Mouse (Mus musculus): ENCODE results near the gene Dennd5b. TPM values are rescaled to one million over a fixed set of nuclear protein-coding genes. Genes with fewer than 3 reads are reported as not detected.
"Not testable (repeated sequence)": the region's sequence is repeated elsewhere in the genome, so short reads cannot be mapped to it uniquely, and the experiment has no call there.

The Dennd5b gene
- polyA plus RNA-seq, 1 experiment = 3.6 TPM

DNA sequence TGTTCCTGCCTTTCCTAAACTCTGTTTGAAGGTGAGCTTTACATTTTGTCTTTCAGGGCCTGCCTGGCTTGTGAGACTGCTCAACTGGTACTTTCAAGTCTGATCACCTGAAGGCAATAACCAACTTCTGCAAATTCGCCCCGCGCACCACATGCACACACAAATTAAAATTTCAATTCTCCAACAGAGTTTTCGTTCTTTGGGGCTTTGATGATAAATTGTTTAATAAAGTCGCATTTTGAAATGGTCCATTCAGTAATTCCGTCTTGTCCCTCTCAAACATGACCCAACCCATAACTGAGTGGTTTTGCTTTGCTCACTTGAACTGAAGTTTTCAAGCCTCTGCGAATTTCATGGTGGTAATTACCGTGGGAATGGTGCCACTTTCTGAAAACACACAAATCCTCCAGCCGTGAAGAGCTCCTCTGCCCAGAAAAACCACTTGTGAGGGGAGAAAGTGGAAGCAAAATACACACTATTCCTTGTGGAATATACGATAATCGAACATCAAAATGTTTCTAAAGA, 154.5 kb downstream of the Dennd5b start:
- DNase-seq (ENCODE audit: low read depth) = no peak

DNA sequence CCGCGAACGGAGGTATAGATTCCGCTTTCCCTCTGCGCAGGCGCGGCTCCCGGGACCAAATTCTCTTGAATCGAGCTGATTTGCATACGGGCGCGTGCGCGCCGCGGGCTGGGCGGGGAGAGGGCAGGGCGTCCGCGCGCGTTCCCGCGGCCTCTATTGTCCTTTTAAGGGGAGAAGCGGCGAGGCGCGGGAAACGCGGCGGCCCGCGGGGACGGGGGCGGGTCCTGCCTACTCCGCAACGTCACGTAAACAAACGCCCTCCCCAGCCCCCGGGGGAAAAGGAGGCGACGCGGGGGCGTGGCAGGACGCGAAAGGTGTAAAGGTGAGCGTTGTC, 155.1 kb downstream of the Dennd5b start, which contains the start of gene Sinhcaf:
Sinhcaf (minus strand) TSS at position 59 of the 334 bp plus-strand sequence.
- DNase-seq (ENCODE audit: low read depth) = peak; percentile 77

DNA sequence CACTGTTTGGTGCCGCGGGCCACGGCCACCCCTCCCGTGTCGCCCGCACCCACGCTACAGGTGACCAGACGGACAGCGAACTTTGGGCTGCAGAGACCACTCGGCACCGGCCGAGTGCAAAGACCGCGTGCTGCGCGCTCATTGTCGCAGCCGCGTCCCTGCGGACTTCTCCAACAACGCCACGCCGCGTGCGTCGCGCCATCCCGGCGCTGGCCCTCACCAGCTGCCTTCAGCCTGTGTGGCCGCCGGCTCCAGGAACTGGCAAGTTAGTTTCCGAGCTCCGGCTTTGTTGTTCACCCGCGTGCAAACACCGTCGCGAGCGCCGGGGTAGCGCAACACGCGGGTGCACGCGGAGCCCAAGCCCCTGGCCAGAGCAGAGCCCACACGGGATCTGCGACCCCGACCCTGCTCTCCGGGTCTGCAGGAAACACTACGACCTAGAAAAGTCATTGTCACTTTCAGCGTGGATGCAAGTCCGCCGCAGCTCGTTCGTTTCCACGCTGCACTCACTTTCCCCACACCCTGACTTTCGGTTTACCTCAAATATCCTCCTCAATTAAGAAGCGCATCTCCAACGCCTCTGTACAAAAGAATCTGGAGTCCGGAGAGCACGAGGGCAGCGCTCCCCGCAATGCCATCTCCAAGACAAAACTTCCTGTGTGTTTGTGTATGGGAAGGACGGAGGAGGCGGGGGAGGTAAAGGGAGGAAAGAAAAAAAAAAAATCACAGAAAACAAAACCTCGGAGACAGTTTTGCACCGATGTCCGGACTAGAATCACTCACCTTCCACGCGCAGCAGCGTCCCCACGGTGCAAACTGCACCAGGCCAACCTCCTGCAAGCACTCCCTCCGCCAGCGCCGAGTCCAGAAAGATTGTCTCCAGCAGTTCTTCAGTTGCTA, 155.7 kb downstream of the Dennd5b start:
- no peak for DNase-seq (ENCODE audit: low read depth)

DNA sequence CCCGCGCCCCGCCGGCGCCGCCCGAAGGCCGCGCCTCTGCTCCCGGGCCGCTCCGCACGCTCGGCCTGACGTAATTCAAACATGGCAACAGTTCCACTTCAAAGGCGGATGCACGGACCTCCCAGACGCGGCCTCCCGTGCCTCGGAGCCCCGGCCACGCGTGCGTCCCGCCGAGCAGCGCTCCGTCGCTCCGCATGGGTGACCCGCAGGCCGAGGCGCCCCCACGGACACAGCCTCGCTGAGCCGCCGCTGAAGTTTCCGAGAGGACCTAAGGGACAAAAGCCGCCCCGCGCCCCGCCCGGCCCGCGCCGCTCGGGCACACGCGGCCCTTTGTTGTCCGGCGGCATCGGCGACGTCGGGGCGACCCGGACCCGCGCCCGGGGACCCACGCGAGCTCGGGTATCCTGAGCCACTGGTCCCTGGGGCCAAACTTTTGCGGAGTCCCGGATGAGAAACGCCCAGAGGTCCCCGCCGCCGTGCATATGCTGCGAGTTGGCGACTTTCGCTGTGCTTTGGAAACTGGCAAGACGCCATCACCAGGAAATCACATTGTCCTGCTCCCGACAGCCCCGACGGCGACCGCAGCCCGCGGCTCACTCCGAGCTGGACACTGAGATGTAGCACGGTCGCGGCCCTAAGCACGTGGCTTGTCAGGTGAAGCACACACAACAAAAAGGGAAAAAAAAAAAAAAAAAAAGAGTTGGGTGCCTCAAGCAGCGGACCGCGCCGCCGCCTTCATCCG, 156.5 kb downstream of the Dennd5b start:
- no peak for DNase-seq (ENCODE audit: low read depth)

DNA sequence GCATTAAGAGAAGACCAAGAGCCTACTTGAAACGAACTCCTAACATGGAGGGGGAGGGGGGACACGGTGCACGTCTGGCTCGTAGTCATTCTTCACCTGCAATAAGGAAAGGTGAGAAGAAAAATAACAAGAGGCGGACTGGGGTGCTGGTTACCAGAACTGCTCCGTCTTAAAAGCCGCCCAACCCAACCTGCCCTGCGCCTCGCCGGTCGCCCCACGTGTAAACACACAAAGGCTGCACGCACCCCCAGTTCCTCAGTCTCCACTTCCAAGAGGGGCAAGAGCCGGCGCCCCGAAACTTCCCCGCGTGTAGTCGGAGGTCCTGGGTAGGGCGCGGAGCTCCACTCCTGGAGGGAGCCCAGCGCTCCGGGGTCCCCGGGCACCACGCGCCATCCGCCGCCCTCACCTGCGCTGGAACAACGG, 157.1 kb downstream of the Dennd5b start:
- no peak for DNase-seq (ENCODE audit: low read depth)

DNA sequence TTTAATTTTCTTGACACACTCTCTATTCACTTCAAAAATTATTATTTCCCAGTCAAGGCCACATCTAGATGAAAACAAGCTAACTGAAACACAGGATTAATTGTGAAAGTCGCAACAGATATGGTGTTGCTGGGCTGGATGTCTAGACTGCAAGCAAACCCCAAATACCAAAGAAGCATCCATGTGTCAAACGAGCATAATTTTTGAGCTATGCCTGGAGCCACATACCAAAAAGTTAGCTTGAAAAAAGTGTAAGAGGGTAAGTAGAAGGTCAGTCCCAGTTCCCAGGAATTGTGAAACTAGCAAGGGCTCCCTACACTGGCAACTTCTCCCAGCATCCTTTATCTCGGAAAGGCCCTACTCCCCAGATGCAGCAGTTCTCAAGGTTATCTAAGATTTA, 157.8 kb downstream of the Dennd5b start:
- DNase-seq (ENCODE audit: low read depth) = no peak

DNA sequence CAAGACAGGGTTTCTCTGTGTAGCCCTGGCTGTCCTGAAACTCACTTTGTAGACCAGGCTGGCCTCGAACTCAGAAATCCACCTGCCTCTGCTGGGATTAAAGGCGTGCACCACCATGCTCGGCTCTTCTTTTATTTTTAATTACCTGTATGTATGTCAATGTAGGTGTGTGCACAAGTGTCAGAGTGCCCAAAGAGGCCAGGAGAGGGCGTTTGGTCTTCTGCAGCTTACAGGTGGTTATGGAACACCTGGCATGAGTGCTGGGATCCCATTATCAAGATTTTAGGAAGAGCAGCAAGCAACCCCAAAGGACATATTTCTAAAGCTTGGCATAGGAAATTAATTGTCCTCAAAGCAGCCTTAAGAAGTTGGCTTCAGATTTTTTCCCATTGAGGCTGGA, 159.1 kb downstream of the Dennd5b start:
- peak; percentile 30 for DNase-seq (ENCODE audit: low read depth)

DNA sequence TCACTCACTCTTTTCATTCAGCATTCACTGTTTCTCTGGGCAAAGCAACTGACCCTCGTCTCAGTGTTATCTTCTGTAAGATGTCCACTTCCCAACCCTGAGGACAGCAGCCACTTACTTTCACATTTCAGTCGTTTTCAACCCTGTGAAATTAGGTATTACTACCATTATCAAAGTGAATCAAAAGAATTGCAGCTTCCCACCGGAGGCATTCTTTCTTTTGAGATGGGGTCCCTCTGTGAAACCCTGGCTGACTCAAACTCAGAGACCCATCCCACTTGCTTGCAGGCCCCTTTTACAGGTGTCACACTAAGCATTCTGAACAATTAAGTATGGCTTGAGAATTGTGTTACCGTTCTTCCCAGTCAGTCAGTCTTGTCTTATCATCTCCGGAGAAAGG, 159.6 kb downstream of the Dennd5b start:
- DNase-seq (ENCODE audit: low read depth) = no peak

DNA sequence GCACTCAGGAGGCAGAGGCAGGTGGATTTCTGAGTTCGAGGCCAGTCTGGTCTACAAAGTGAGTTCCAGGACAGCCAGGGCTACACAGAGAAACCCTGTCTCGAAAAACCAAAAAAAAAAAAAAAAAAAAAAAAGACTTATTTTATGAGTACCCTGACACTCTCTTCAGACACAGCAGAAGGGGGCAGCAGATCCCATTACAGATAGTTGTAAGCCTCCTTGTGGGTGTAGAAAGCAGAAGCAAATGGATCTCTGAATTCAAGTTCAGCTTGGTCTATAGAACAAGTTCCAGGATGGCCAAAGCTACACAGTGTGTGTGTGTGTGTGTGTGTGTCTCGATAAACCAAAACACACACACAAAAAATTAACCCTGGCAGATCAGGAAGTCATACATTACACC, 161.1 kb downstream of the Dennd5b start:
- not testable (repeated sequence) for DNase-seq (ENCODE audit: low read depth)

Other genes with a start within 250 kb of the Dennd5b start
- gene Caprin2, start 205.4 kb downstream of the Dennd5b start, polyA plus RNA-seq (2012; rRNA removed) = 12.7 and 15.8 TPM in 2 replicates
- gene Sinhcaf, start 155.2 kb downstream of the Dennd5b start, polyA plus RNA-seq (2012; rRNA removed) = 3.6 and 5.3 TPM in 2 replicates
- not detected in 2 replicates for gene Gm10203, start 28.5 kb upstream of the Dennd5b start, polyA plus RNA-seq (2012; rRNA removed)
- 16.8 and 16.9 TPM in 2 replicates for gene Etfbkmt, start 38.2 kb upstream of the Dennd5b start, polyA plus RNA-seq (2012; rRNA removed)
- 10.0 and 10.7 TPM in 2 replicates for gene Amn1, start 87.0 kb upstream of the Dennd5b start, polyA plus RNA-seq (2012; rRNA removed)
- gene Resf1, start 207.7 kb upstream of the Dennd5b start, polyA plus RNA-seq (2012; rRNA removed) = 8.0 and 8.4 TPM in 2 replicates